Mouse (Mus musculus) midbrain, embryonic 14.5 days (tissue): ENCODE results near the gene Eif3f. TPM values are rescaled to one million over a fixed set of nuclear protein-coding genes. Genes with fewer than 3 reads are reported as not detected.

Experiments used
- ATAC-seq: fragments of 200-750 bp; cut with Nextera tagmentation; 2 replicates; pipeline ENCODE4 v1.8.0; 2017; ENCODE audit warnings: moderate number of reproducible peaks, moderate library complexity; ENCODE audit not compliant: low FRiP score, low TSS enrichment
- DNase-seq: peaks from one replicate; pipeline ENCODE4 v3.0.0-alpha.2; 2015
- H3K27ac ChIP-seq: fragments of 300-500 bp; sonication (generic); replicated peaks from 2 replicates; pipeline ENCODE4 v1.5.1; 2014; ENCODE audit warnings: mild to moderate bottlenecking, low read depth, low read length, moderate library complexity
- H3K27me3 ChIP-seq: fragments of 300-500 bp; sonication (generic); 2 replicates; pipeline ENCODE4 v1.6.1; 2014; ENCODE audit warnings: low read length, control low read depth, mixed read lengths; ENCODE audit not compliant: control insufficient read depth, insufficient read depth
- H3K36me3 ChIP-seq: fragments of 300-500 bp; sonication (generic); 2 replicates; pipeline ENCODE4 v1.6.1; 2014; ENCODE audit warnings: low read length, control low read depth; ENCODE audit not compliant: control insufficient read depth, insufficient read depth
- H3K4me1 ChIP-seq: fragments of 300-500 bp; sonication (generic); 2 replicates; pipeline ENCODE4 v1.6.1; 2014; ENCODE audit warnings: mild to moderate bottlenecking, antibody characterized with exemption, low read length, control low read depth; ENCODE audit not compliant: control insufficient read depth, insufficient read depth
- H3K4me2 ChIP-seq: fragments of 300-500 bp; sonication (generic); 2 replicates; pipeline ENCODE4 v1.6.1; 2014; ENCODE audit warnings: mild to moderate bottlenecking, low read length, moderate library complexity
- H3K4me3 ChIP-seq: fragments of 300-500 bp; sonication (generic); replicated peaks from 2 replicates; pipeline ENCODE4 v1.5.1; 2014; ENCODE audit warnings: low read depth, low read length
- H3K9ac ChIP-seq: fragments of 300-500 bp; sonication (generic); replicated peaks from 2 replicates; pipeline ENCODE4 v1.6.1; 2014; ENCODE audit warnings: mild to moderate bottlenecking, low read length, moderate library complexity
- H3K9me3 ChIP-seq: fragments of 300-500 bp; sonication (generic); 2 replicates; pipeline ENCODE4 v1.6.1; 2016; ENCODE audit warnings: low read length, control low read depth, mixed read lengths; ENCODE audit not compliant: control insufficient read depth
- WGBS: fragments of 180-500 bp; shearing (Covaris S2); extraction: QIAGEN DNeasy Blood & Tissue Kit; methylation state at CpG from one replicate; pipeline ENCODE4 v1.1.7; 2014; 5-methylcytosine and 5-hydroxymethylcytosine counted together
- polyA plus RNA-seq: library from polyadenylated mRNA; unstranded; fragments of >200 nt; fragmentation: Nextera tagmentation; extraction: Ambion mirVana; gene quantifications from 2 replicates; pipeline ENCODE4 v1.2.1, GENCODE M21; 2014

Gene Eif3f
- polyA plus RNA-seq, 1 experiment from 2014 or later, result 94.1 TPM

GRCm38 (mm10) chr7:108935411-108935810 is 1.2 kb downstream of the Eif3f start:
- H3K4me3 ChIP-seq, result peak overlapping the region; percentile 94
- peak overlapping the region; percentile 66 for H3K4me2 ChIP-seq
- no peak for DNase-seq
- peaks cover 32% of the 10 kb centered on the region for H3K36me3 ChIP-seq
- no peak for ATAC-seq
- no peaks in the 10 kb centered on the region for H3K27me3 ChIP-seq
- H3K9me3 ChIP-seq, result no peaks in the 10 kb centered on the region
- H3K4me1 ChIP-seq, result peaks cover 13% of the 10 kb centered on the region
- no peak overlapping the region for H3K27ac ChIP-seq
- H3K9ac ChIP-seq, result no peak overlapping the region; the same call in 1 of the 2 replicates
- WGBS, result 92% methylated on average over 7 of the region's 7 CpGs

- H3K4me2 ChIP-seq, result no peak overlapping the region
- H3K36me3 ChIP-seq, result peaks cover 44% of the 10 kb centered on the region
- ATAC-seq, result no peak
- H3K9me3 ChIP-seq, result no peaks in the 10 kb centered on the region
- no peak for DNase-seq
- H3K9ac ChIP-seq, result no peak overlapping the region
- no peak overlapping the region for H3K27ac ChIP-seq
- no peak overlapping the region for H3K4me3 ChIP-seq
- peaks cover 13% of the 10 kb centered on the region for H3K4me1 ChIP-seq
- WGBS, result 93% methylated on average over 4 of the region's 4 CpGs
- H3K27me3 ChIP-seq, result no peaks in the 10 kb centered on the region
Measured at GRCm38 (mm10) chr7:108936591-108936990, 2.4 kb downstream of the Eif3f start.

GRCm38 (mm10) chr7:108941466-108941865 is 7.2 kb downstream of the Eif3f start:
- peaks cover 78% of the 10 kb centered on the region for H3K36me3 ChIP-seq
- H3K9me3 ChIP-seq, result no peaks in the 10 kb centered on the region
- no peak overlapping the region for H3K9ac ChIP-seq
- no peak overlapping the region for H3K4me2 ChIP-seq
- DNase-seq (no peak), ATAC-seq (no peak)
- 96% methylated on average over 9 of the region's 9 CpGs for WGBS
- H3K4me1 ChIP-seq, result no peaks in the 10 kb centered on the region
- no peaks in the 10 kb centered on the region for H3K27me3 ChIP-seq
- H3K4me3 ChIP-seq, result no peak overlapping the region
- H3K27ac ChIP-seq, result no peak overlapping the region

- Histone ChIP-seq H3K9me3 (no peaks in the 10 kb centered on the region), H3K4me1 (no peaks in the 10 kb centered on the region), H3K4me2 (no peak overlapping the region), H3K27me3 (no peaks in the 10 kb centered on the region), H3K27ac (no peak overlapping the region), H3K9ac (no peak overlapping the region), H3K4me3 (no peak overlapping the region), H3K36me3 (peaks cover 59% of the 10 kb centered on the region)
- WGBS, result 7% methylated on average over 2 of the region's 2 CpGs
- DNase-seq (peak; percentile 84), ATAC-seq (0 out of 2 replicates have a peak, but pooled peaks have one; percentile 46)
Measured at GRCm38 (mm10) chr7:108944002-108944401, 9.8 kb downstream of the Eif3f start.

- H3K4me2 ChIP-seq, result no peak overlapping the region
- H3K9ac ChIP-seq, result no peak overlapping the region
- H3K4me1 ChIP-seq, result no peaks in the 10 kb centered on the region
- no peak for DNase-seq
- no peaks in the 10 kb centered on the region for H3K9me3 ChIP-seq
- ATAC-seq, result no peak
- H3K36me3 ChIP-seq, result peaks cover 15% of the 10 kb centered on the region
- no peak overlapping the region for H3K27ac ChIP-seq
- peaks cover 13% of the 10 kb centered on the region for H3K27me3 ChIP-seq
- no peak overlapping the region for H3K4me3 ChIP-seq
Measured at GRCm38 (mm10) chr7:108948611-108949010, 14.4 kb downstream of the Eif3f start.

- no peak overlapping the region for H3K9ac ChIP-seq
- H3K36me3 ChIP-seq, result peaks cover 12% of the 10 kb centered on the region; the same call in 1 of the 2 replicates
- no peak overlapping the region for H3K27ac ChIP-seq
- no peaks in the 10 kb centered on the region for H3K9me3 ChIP-seq
- no peaks in the 10 kb centered on the region for H3K4me1 ChIP-seq
- WGBS, result 38% methylated on average over 2 of the region's 2 CpGs
- DNase-seq, result no peak
- no peak overlapping the region for H3K4me2 ChIP-seq
- H3K27me3 ChIP-seq, result peaks cover 13% of the 10 kb centered on the region
- no peak overlapping the region for H3K4me3 ChIP-seq
- no peak for ATAC-seq
Measured at GRCm38 (mm10) chr7:108949301-108949700, 15.1 kb downstream of the Eif3f start.

- peaks cover 13% of the 10 kb centered on the region for H3K27me3 ChIP-seq
- no peaks in the 10 kb centered on the region for H3K4me1 ChIP-seq
- H3K36me3 ChIP-seq, result peaks cover 4% of the 10 kb centered on the region; the same call in 1 of the 2 replicates
- WGBS, result under 1% methylated on average over 44 of the region's 44 CpGs
- peak; percentile 96 for DNase-seq
- H3K4me2 ChIP-seq, result peak within 1 kb of the TSS; percentile 91
- peak within 1 kb of the TSS; percentile 65 for H3K4me3 ChIP-seq
- peak; percentile 79 for ATAC-seq
- peak within 1 kb of the TSS; percentile 76 for H3K27ac ChIP-seq
- peak within 1 kb of the TSS; percentile 68 for H3K9ac ChIP-seq
- no peaks in the 10 kb centered on the region for H3K9me3 ChIP-seq
Measured at GRCm38 (mm10) chr7:108950312-108950761, 16.1 kb downstream of the Eif3f start, which contains the start of gene Tub. TSS of gene Tub (plus strand) at chr7:108950338.

- H3K27me3 ChIP-seq, result peaks cover 13% of the 10 kb centered on the region
- ATAC-seq (peak; percentile 71), DNase-seq (peak; percentile 77)
- peak overlapping the region; percentile 91 for H3K4me2 ChIP-seq
- H3K9me3 ChIP-seq, result no peaks in the 10 kb centered on the region
- under 1% methylated on average over 52 of the region's 52 CpGs for WGBS
- H3K4me3 ChIP-seq, result peak overlapping the region; percentile 65
- H3K36me3 ChIP-seq, result no peaks in the 10 kb centered on the region; the same call in 1 of the 2 replicates
- H3K9ac ChIP-seq, result peak overlapping the region; percentile 68
- H3K4me1 ChIP-seq, result no peaks in the 10 kb centered on the region
- peak overlapping the region; percentile 76 for H3K27ac ChIP-seq
Measured at GRCm38 (mm10) chr7:108950762-108951331, 16.6 kb downstream of the Eif3f start.

GRCm38 (mm10) chr7:108952801-108953200 is 18.6 kb downstream of the Eif3f start:
- Histone ChIP-seq H3K4me3 (no peak overlapping the region), H3K9me3 (no peaks in the 10 kb centered on the region), H3K4me2 (no peak overlapping the region), H3K36me3 (no peaks in the 10 kb centered on the region), H3K27me3 (peaks cover 13% of the 10 kb centered on the region), H3K27ac (no peak overlapping the region), H3K9ac (no peak overlapping the region), H3K4me1 (no peaks in the 10 kb centered on the region)
- DNase-seq (no peak), ATAC-seq (no peak)
- 89% methylated on average over 6 of the region's 6 CpGs for WGBS
